Mouse (Mus musculus) CD4-positive, CD25-positive, alpha-beta regulatory T cell, adult 9 weeks (primary cell): ENCODE measurements around the gene Comt. TPM values are rescaled to one million over a fixed set of nuclear protein-coding genes. Genes with fewer than 3 reads are reported as not detected.

ENCODE experiments used
- polyA plus RNA-seq: library from polyadenylated mRNA; unstranded; fragments of 100-300 nt; shearing (Covaris generic); gene quantifications from one replicate; pipeline ENCODE4 v1.2.1, GENCODE M21; 2017

The Comt gene
- polyA plus RNA-seq = 64.5 TPM

DNA sequence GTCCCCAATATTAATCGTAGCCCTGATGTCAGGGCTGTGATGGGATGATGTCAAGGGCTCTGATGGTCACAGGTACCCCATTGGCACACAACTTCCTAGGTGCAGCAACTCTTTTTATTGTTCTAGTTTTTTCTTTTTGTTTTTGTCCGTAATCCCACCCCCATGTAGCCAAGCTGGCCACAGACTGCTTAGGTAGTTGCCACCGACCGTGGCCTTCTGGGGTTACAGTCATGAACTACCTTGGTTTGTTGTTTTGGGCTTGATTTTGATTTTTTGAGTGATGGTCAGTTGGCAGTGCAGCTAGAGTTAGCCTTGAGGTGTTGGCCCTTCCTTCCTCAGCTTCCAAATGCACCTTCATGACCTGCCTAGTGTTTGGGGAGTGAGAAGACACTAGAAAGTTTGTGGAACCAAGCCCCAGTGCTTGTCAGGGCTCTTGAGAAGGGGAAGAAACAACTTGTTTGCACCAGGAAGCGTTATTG, at the start of gene Comt:
Gene Comt, minus strand, starts transcription at position 51 of the 479 bp plus-strand sequence.

GRCm38 (mm10) chr16:18426215-18426791, 349 bp downstream of the Comt start, which contains the start of gene Txnrd2:
Gene Txnrd2, plus strand, starts transcription at chr16:18426384.

Other genes with a start within 250 kb of the Comt start
- not detected for gene Ccdc188, start 209.0 kb downstream of the Comt start, polyA plus RNA-seq
- 2.2 TPM for gene Zdhhc8, start 191.7 kb downstream of the Comt start, polyA plus RNA-seq
- gene Trmt2a, start 178.2 kb downstream of the Comt start, polyA plus RNA-seq = 120 TPM
- 140 TPM for gene Ranbp1, start 178.1 kb downstream of the Comt start, polyA plus RNA-seq
- 2.6 TPM for gene Gm49776, start 168.5 kb downstream of the Comt start, polyA plus RNA-seq
- 21.9 TPM for gene Dgcr8, start 137.6 kb downstream of the Comt start, polyA plus RNA-seq
- 60.9 TPM for gene Tango2, start 78.7 kb downstream of the Comt start, polyA plus RNA-seq
- gene Arvcf, start 78.7 kb downstream of the Comt start, polyA plus RNA-seq = 1.7 TPM
- gene Txnrd2, start 468 bp downstream of the Comt start, polyA plus RNA-seq = 19.6 TPM
- gene Gnb1l, start 71.9 kb upstream of the Comt start, polyA plus RNA-seq = 27.8 TPM
- 0.79 TPM for gene Rtl10, start 72.0 kb upstream of the Comt start, polyA plus RNA-seq
- not detected for gene Tbx1, start 163.8 kb upstream of the Comt start, polyA plus RNA-seq
- not detected for gene Gp1bb, start 195.6 kb upstream of the Comt start, polyA plus RNA-seq
- not detected for gene Gm49601, start 199.6 kb upstream of the Comt start, polyA plus RNA-seq
- 0.33 TPM for gene Sept5, start 203.1 kb upstream of the Comt start, polyA plus RNA-seq